32 mouse cellular contexts compared by ENCODE assay signal in genomic region chr10:19443516-19443915, GRCm38 (mm10).
DNase-seq lines count a peak whose midpoint lies in the region; ATAC-seq and TF ChIP-seq lines count a peak whose summit lies in the region.
"Had no signal": no experiment of that assay in that cellular context is flagged by ENCODE, and none has a peak within 500 bp of the region (broad histone marks: within the 10 kb centered on the region; RNA-seq: fewer than 3 reads in every experiment).

No protein-coding gene starts in this region.

- TF ChIP-seq EP300 in liver, postnatal 0 days (IDR thresholded peaks at IDR 0.05; ENCODE audit: low read depth) = no peak

- no peak overlapping the region for H3K9ac ChIP-seq in embryonic facial prominence, embryonic 11.5 days (replicated peaks; ENCODE audit: low read length)
- H3K9ac ChIP-seq in liver, postnatal 0 days (replicated peaks) = no peak overlapping the region
- no peak overlapping the region for H3K9ac ChIP-seq in liver, embryonic 11.5 days (ENCODE audit: low read depth, low read length)
- H3K9ac ChIP-seq: forebrain, embryonic 15.5 days; heart, embryonic 12.5 days; liver, embryonic 15.5 days; lung, embryonic 15.5 days; midbrain, embryonic 12.5 days; stomach, embryonic 15.5 days had no signal

- 32% methylated on average over 8 of the region's 8 CpGs for WGBS in embryonic facial prominence, embryonic 11.5 days
- 44% methylated on average over 8 of the region's 8 CpGs for WGBS in embryonic facial prominence, embryonic 10.5 days
- WGBS in kidney, adult 2 months = 28% methylated on average over 8 of the region's 8 CpGs
- WGBS in liver, postnatal 0 days (ENCODE audit: insufficient replicate concordance) = 51% methylated on average over 8 of the region's 8 CpGs
- 68% methylated on average over 8 of the region's 8 CpGs for WGBS in liver, embryonic 11.5 days

- H3K4me3 ChIP-seq in embryonic facial prominence, embryonic 11.5 days (ENCODE audit: low read depth, low read length) = no peak overlapping the region
- H3K4me3 ChIP-seq in embryonic facial prominence, embryonic 10.5 days = no peak overlapping the region
- no peak overlapping the region for H3K4me3 ChIP-seq in kidney, adult 2 months (ENCODE audit: insufficient read depth, low read depth, low read length)
- no peak overlapping the region for H3K4me3 ChIP-seq in liver, postnatal 0 days (ENCODE audit: low read depth, low read length)
- no peak overlapping the region for H3K4me3 ChIP-seq in liver, embryonic 11.5 days (ENCODE audit: low read depth, low read length)
- H3K4me3 ChIP-seq: forebrain, embryonic 10.5 days; forebrain, embryonic 15.5 days; heart, embryonic 12.5 days; hindbrain, embryonic 10.5 days; layer of hippocampus, adult 2 months; liver, embryonic 15.5 days; lung, embryonic 15.5 days; megakaryocyte, embryonic 14.5 days; midbrain, embryonic 12.5 days; myocyte; stomach, embryonic 15.5 days had no signal

- DNase-seq in embryonic facial prominence, embryonic 11.5 days (ENCODE audit: low spot score) = peak; percentile 38
- DNase-seq in embryonic facial prominence, embryonic 10.5 days (ENCODE audit: low spot score) = no peak
- DNase-seq in kidney, adult 2 months = peak; percentile 6
- no peak for DNase-seq in kidney, adult 9 months
- DNase-seq in liver, postnatal 0 days = no peak
- DNase-seq in liver, embryonic 11.5 days (ENCODE audit: low spot score) = no peak
- DNase-seq in fibroblast of lung, adult 2 months (ENCODE audit: low read depth) = peak; percentile 17
- no peak for DNase-seq in right cerebral cortex, postnatal 14 days
- DNase-seq: adrenal gland, adult 8-10 months; cerebellum, adult 8-10 months; cerebellum, postnatal 25 days; gastrocnemius, postnatal 25 days; heart, adult 18-20 months; heart, postnatal 10 days; lung, postnatal 4 days; retina, postnatal 1 day; right cerebral cortex, postnatal 25 days; thymus, postnatal 14 days had no signal

- no peak for TF ChIP-seq POLR2A in kidney, adult 2 months (IDR thresholded peaks at IDR 0.05; ENCODE audit: low read depth, low read length)

- no peak for ATAC-seq in embryonic facial prominence, embryonic 11.5 days (replicated peaks; ENCODE audit: insufficient number of reproducible peaks, low FRiP score, low TSS enrichment, low read depth)
- ATAC-seq in liver, postnatal 0 days = peak; percentile 70
- no peak for ATAC-seq in liver, embryonic 11.5 days (replicated peaks; ENCODE audit: low FRiP score)
- ATAC-seq: forebrain, embryonic 15.5 days; hindbrain, embryonic 16.5 days; intestine, embryonic 16.5 days had no signal

- H3K36me3 ChIP-seq in embryonic facial prominence, embryonic 11.5 days (replicated peaks; ENCODE audit: control insufficient read depth, insufficient read depth, low read depth, low read length) = no peaks in the 10 kb centered on the region
- no peaks in the 10 kb centered on the region for H3K36me3 ChIP-seq in embryonic facial prominence, embryonic 10.5 days (replicated peaks)
- no peaks in the 10 kb centered on the region for H3K36me3 ChIP-seq in kidney, adult 2 months (ENCODE audit: control insufficient read depth, insufficient read depth, low read length)
- H3K36me3 ChIP-seq in liver, postnatal 0 days (replicated peaks; ENCODE audit: insufficient read depth, low read length) = no peaks in the 10 kb centered on the region
- H3K36me3 ChIP-seq in liver, embryonic 11.5 days (ENCODE audit: control insufficient read depth, insufficient read depth, low read length) = no peaks in the 10 kb centered on the region
- H3K36me3 ChIP-seq: forebrain, embryonic 10.5 days; forebrain, embryonic 15.5 days; G1E; heart, embryonic 12.5 days; hindbrain, embryonic 10.5 days; liver, embryonic 15.5 days; lung, embryonic 15.5 days; midbrain, embryonic 12.5 days; stomach, embryonic 15.5 days had no signal

- no peak overlapping the region for H3K27ac ChIP-seq in embryonic facial prominence, embryonic 11.5 days (replicated peaks; ENCODE audit: low read depth, low read length)
- H3K27ac ChIP-seq in embryonic facial prominence, embryonic 10.5 days (replicated peaks) = no peak overlapping the region
- no peak overlapping the region for H3K27ac ChIP-seq in kidney, adult 2 months (ENCODE audit: insufficient read depth, low read depth, low read length)
- H3K27ac ChIP-seq in liver, postnatal 0 days (ENCODE audit: low read depth) = no peak overlapping the region
- no peak overlapping the region for H3K27ac ChIP-seq in liver, embryonic 11.5 days (ENCODE audit: low read depth, low read length)
- H3K27ac ChIP-seq: forebrain, embryonic 10.5 days; forebrain, embryonic 15.5 days; hindbrain, embryonic 10.5 days; layer of hippocampus, adult 2 months; liver, embryonic 15.5 days; lung, embryonic 15.5 days; midbrain, embryonic 12.5 days; stomach, embryonic 15.5 days had no signal

- H3K27me3 ChIP-seq in embryonic facial prominence, embryonic 11.5 days (ENCODE audit: control insufficient read depth, insufficient read depth, low read length) = no peaks in the 10 kb centered on the region; the same call in 1 of the 2 replicates
- peaks cover 91% of the 10 kb centered on the region for H3K27me3 ChIP-seq in embryonic facial prominence, embryonic 10.5 days (replicated peaks; ENCODE audit: low read depth, poor library complexity, severe bottlenecking)
- no peaks in the 10 kb centered on the region for H3K27me3 ChIP-seq in kidney, adult 2 months (replicated peaks; ENCODE audit: control insufficient read depth, insufficient read depth, low read length)
- H3K27me3 ChIP-seq in liver, postnatal 0 days (ENCODE audit: insufficient read depth, low read length) = peaks cover 2% of the 10 kb centered on the region; the same call in 1 of the 2 replicates
- no peaks in the 10 kb centered on the region for H3K27me3 ChIP-seq in liver, embryonic 11.5 days (replicated peaks; ENCODE audit: control insufficient read depth, insufficient read depth, low read length)
- H3K27me3 ChIP-seq: forebrain, embryonic 15.5 days; heart, embryonic 12.5 days; liver, embryonic 15.5 days; stomach, embryonic 15.5 days had no signal

- no peak overlapping the region for H3K4me2 ChIP-seq in embryonic facial prominence, embryonic 11.5 days (ENCODE audit: low read depth, low read length)
- no peak overlapping the region for H3K4me2 ChIP-seq in liver, postnatal 0 days (ENCODE audit: low read depth, low read length)
- no peak overlapping the region for H3K4me2 ChIP-seq in liver, embryonic 11.5 days
- H3K4me2 ChIP-seq: forebrain, embryonic 15.5 days; heart, embryonic 12.5 days; liver, embryonic 15.5 days; lung, embryonic 15.5 days; midbrain, embryonic 12.5 days; stomach, embryonic 15.5 days had no signal

- no peaks in the 10 kb centered on the region for H3K9me3 ChIP-seq in embryonic facial prominence, embryonic 11.5 days (replicated peaks; ENCODE audit: control insufficient read depth, low read length)
- H3K9me3 ChIP-seq in embryonic facial prominence, embryonic 10.5 days = no peaks in the 10 kb centered on the region
- no peaks in the 10 kb centered on the region for H3K9me3 ChIP-seq in liver, postnatal 0 days (ENCODE audit: low read length)
- no peaks in the 10 kb centered on the region for H3K9me3 ChIP-seq in liver, embryonic 11.5 days (ENCODE audit: control insufficient read depth, low read length)
- H3K9me3 ChIP-seq: forebrain, embryonic 10.5 days; forebrain, embryonic 15.5 days; G1E; heart, embryonic 12.5 days; hindbrain, embryonic 10.5 days; liver, embryonic 15.5 days; lung, embryonic 15.5 days; megakaryocyte, embryonic 14.5 days; midbrain, embryonic 12.5 days; stomach, embryonic 15.5 days had no signal

- H3K4me1 ChIP-seq in embryonic facial prominence, embryonic 11.5 days (ENCODE audit: control insufficient read depth, insufficient read depth, low read length) = no peaks in the 10 kb centered on the region
- peaks cover 13% of the 10 kb centered on the region for H3K4me1 ChIP-seq in embryonic facial prominence, embryonic 10.5 days
- H3K4me1 ChIP-seq in kidney, adult 2 months (ENCODE audit: control insufficient read depth, insufficient read depth, low read length) = 0 out of 2 replicates have a peak, but pooled peaks cover 6% of the 10 kb centered on the region
- no peaks in the 10 kb centered on the region; the same call in 1 of the 2 replicates for H3K4me1 ChIP-seq in liver, postnatal 0 days (ENCODE audit: insufficient read depth)
- no peaks in the 10 kb centered on the region for H3K4me1 ChIP-seq in liver, embryonic 11.5 days (replicated peaks; ENCODE audit: control insufficient read depth, insufficient read depth, low read length)
- H3K4me1 ChIP-seq: forebrain, embryonic 15.5 days; heart, embryonic 12.5 days; liver, embryonic 15.5 days; lung, embryonic 15.5 days; stomach, embryonic 15.5 days had no signal

- TF ChIP-seq CTCF in kidney, adult 2 months (conservative IDR thresholded peaks at IDR 0.05; ENCODE audit: insufficient read depth, insufficient read length, low read depth, low read length) = no peak
- no peak for TF ChIP-seq CTCF in liver, postnatal 0 days (IDR thresholded peaks at IDR 0.05; ENCODE audit: low read depth)

Comparison
In these comparisons a context has a peak if more than half of its experiments do, and no peak if none do; other contexts are left out.
1. DNase-seq: peak in embryonic facial prominence, embryonic 11.5 days (single experiment), kidney, adult 2 months (single experiment) and fibroblast of lung, adult 2 months (single experiment); none in embryonic facial prominence, embryonic 10.5 days (single experiment), kidney, adult 9 months (single experiment), liver, postnatal 0 days (single experiment), liver, embryonic 11.5 days (single experiment) and right cerebral cortex, postnatal 14 days (single experiment).